Mouse (Mus musculus): ENCODE results near the gene Pard3b. TPM values are rescaled to one million over a fixed set of nuclear protein-coding genes. Genes with fewer than 3 reads are reported as not detected.

The Pard3b gene
- total and polyA plus RNA-seq, 3 experiments: 0.30 to 0.75 (median 0.63) TPM

- DNase-seq (ENCODE audit: extremely low read depth): no peak
- H3K79me2 ChIP-seq (replicated peaks; ENCODE audit: control insufficient read depth, extremely low read depth, insufficient read depth, poor library complexity, severe bottlenecking): no peaks in the 10 kb centered on the region
- H3K36me3 ChIP-seq (replicated peaks in 1 of 2; ENCODE audit: control insufficient read depth in 1 of 2, insufficient read depth in 1 of 2, low read length in 1 of 2): no peaks in the 10 kb centered on the region
- TF ChIP-seq CTCF (conservative IDR thresholded peaks at IDR 0.05 in 1 of 2, IDR thresholded peaks at IDR 0.05 in 1 of 2; ENCODE audit: low read depth in 2 of 2, low read length in 2 of 2): no peak
- TF ChIP-seq JUND (conservative IDR thresholded peaks at IDR 0.05; ENCODE audit: low read depth, low read length): no peak
- no peak for TF ChIP-seq UBTF (IDR thresholded peaks at IDR 0.05; ENCODE audit: low read depth, low read length)
- TF ChIP-seq ZMIZ1 (IDR thresholded peaks at IDR 0.05; ENCODE audit: low read depth, low read length): no peak
- no peak for TF ChIP-seq JUN (IDR thresholded peaks at IDR 0.05; ENCODE audit: insufficient read depth, low read depth, low read length)
- no peak for TF ChIP-seq ZKSCAN1 (IDR thresholded peaks at IDR 0.05; ENCODE audit: borderline replicate concordance, low read depth, low read length)
- TF ChIP-seq RCOR1 (conservative IDR thresholded peaks at IDR 0.05; ENCODE audit: low read depth, low read length): no peak
- no peaks in the 10 kb centered on the region for H3K9me3 ChIP-seq (replicated peaks; ENCODE audit: low read length)
- in situ Hi-C loops (cut with MboI; ENCODE audit: low pct_ligation_motif_present, low pct_unique_long_range_greater_than_20kb, low sequenced_read_pairs) (no loop called here), dilution Hi-C loops (cut with MboI; ENCODE audit: extremely low pct_ligation_motif_present, extremely low pct_unique_long_range_greater_than_20kb, low sequenced_read_pairs) (no loop called here)
- no peaks in the 10 kb centered on the region for H3K27me3 ChIP-seq (replicated peaks)
- no peak overlapping the region for H3K9ac ChIP-seq (ENCODE audit: insufficient read depth, low read depth)
- H3K4me1 ChIP-seq (ENCODE audit: control insufficient read depth in 1 of 2, insufficient read depth in 2 of 2): no peaks in the 10 kb centered on the region
- no peak overlapping the region for H3K4me2 ChIP-seq (ENCODE audit: insufficient read depth, low read depth, poor library complexity, severe bottlenecking)
- H3K4me3 ChIP-seq (replicated peaks in 1 of 3; ENCODE audit: low read depth in 2 of 3, low read length in 2 of 3, poor library complexity in 1 of 3): no peak overlapping the region
- H3K27ac ChIP-seq (ENCODE audit: insufficient read depth, low read depth): no peak overlapping the region
These were observed 784.4 kb downstream of the Pard3b start for GRCm38 (mm10) chr1:62422896-62423650.

- Histone ChIP-seq H3K36me3 (replicated peaks in 1 of 2; ENCODE audit: control insufficient read depth in 1 of 2, insufficient read depth in 1 of 2, low read length in 1 of 2) (no peaks in the 10 kb centered on the region), H3K9ac (ENCODE audit: insufficient read depth, low read depth) (no peak overlapping the region), H3K9me3 (replicated peaks; ENCODE audit: low read length) (no peaks in the 10 kb centered on the region), H3K4me1 (ENCODE audit: control insufficient read depth in 1 of 2, insufficient read depth in 2 of 2) (no peaks in the 10 kb centered on the region), H3K4me2 (ENCODE audit: insufficient read depth, low read depth, poor library complexity, severe bottlenecking) (no peak overlapping the region), H3K4me3 (replicated peaks in 1 of 3; ENCODE audit: low read depth in 2 of 3, low read length in 2 of 3, poor library complexity in 1 of 3) (no peak overlapping the region), H3K27ac (ENCODE audit: insufficient read depth, low read depth) (no peak overlapping the region), H3K79me2 (replicated peaks; ENCODE audit: control insufficient read depth, extremely low read depth, insufficient read depth, poor library complexity, severe bottlenecking) (no peaks in the 10 kb centered on the region), H3K27me3 (replicated peaks) (no peaks in the 10 kb centered on the region)
- no peak for TF ChIP-seq TBP (conservative IDR thresholded peaks at IDR 0.05; ENCODE audit: low read depth, low read length)
- no peak for TF ChIP-seq MYC (IDR thresholded peaks at IDR 0.05; ENCODE audit: low read depth, low read length)
- no peak for TF ChIP-seq RCOR1 (conservative IDR thresholded peaks at IDR 0.05; ENCODE audit: low read depth, low read length)
- no peak for DNase-seq (ENCODE audit: extremely low read depth)
- in situ Hi-C loops (cut with MboI; ENCODE audit: low pct_ligation_motif_present, low pct_unique_long_range_greater_than_20kb, low sequenced_read_pairs) (no loop called here), dilution Hi-C loops (cut with MboI; ENCODE audit: extremely low pct_ligation_motif_present, extremely low pct_unique_long_range_greater_than_20kb, low sequenced_read_pairs) (no loop called here)
These were observed 786.7 kb downstream of the Pard3b start for GRCm38 (mm10) chr1:62425369-62425768.

GRCm38 (mm10) chr1:62428736-62429135, 790.1 kb downstream of the Pard3b start:
- dilution Hi-C loops (cut with MboI; ENCODE audit: extremely low pct_ligation_motif_present, extremely low pct_unique_long_range_greater_than_20kb, low sequenced_read_pairs): no loop called here
- no peaks in the 10 kb centered on the region for H3K4me1 ChIP-seq (ENCODE audit: control insufficient read depth in 1 of 2, insufficient read depth in 2 of 2)

More at GRCm38 (mm10) chr1:62428736-62429135, 790.1 kb downstream of the Pard3b start:
- H3K27me3 ChIP-seq (replicated peaks): no peaks in the 10 kb centered on the region
- TF ChIP-seq E2F4 (IDR thresholded peaks at IDR 0.05; ENCODE audit: insufficient replicate concordance, low read depth, low read length): no peak
- no peak for TF ChIP-seq SMC3 (IDR thresholded peaks at IDR 0.05; ENCODE audit: low read depth, low read length)
- no peak for TF ChIP-seq MAZ (IDR thresholded peaks at IDR 0.05; ENCODE audit: low read depth, low read length)
- TF ChIP-seq SIN3A (IDR thresholded peaks at IDR 0.05; ENCODE audit: low read length): no peak
- no peak for TF ChIP-seq CHD1 (IDR thresholded peaks at IDR 0.05; ENCODE audit: low read depth, low read length)
- no peak for TF ChIP-seq USF2 (conservative IDR thresholded peaks at IDR 0.05; ENCODE audit: low read depth, low read length)
- no peak for TF ChIP-seq MAFK (IDR thresholded peaks at IDR 0.05; ENCODE audit: insufficient replicate concordance, low read length)
- TF ChIP-seq CHD2 (IDR thresholded peaks at IDR 0.05; ENCODE audit: low read length): no peak
- TF ChIP-seq HCFC1 (IDR thresholded peaks at IDR 0.05; ENCODE audit: low read depth, low read length): no peak
- TF ChIP-seq PAX5 (IDR thresholded peaks at IDR 0.05; ENCODE audit: low read length): no peak
- no peak for TF ChIP-seq EP300 (IDR thresholded peaks at IDR 0.05; ENCODE audit: low read length)
- no peak for TF ChIP-seq ZMIZ1 (IDR thresholded peaks at IDR 0.05; ENCODE audit: low read depth, low read length)
- TF ChIP-seq TCF12 (IDR thresholded peaks at IDR 0.05; ENCODE audit: low read depth, low read length): no peak
- no peak for TF ChIP-seq ZKSCAN1 (IDR thresholded peaks at IDR 0.05; ENCODE audit: borderline replicate concordance, low read depth, low read length)
- TF ChIP-seq ZNF384 (IDR thresholded peaks at IDR 0.05; ENCODE audit: low read depth, low read length): no peak
- TF ChIP-seq MAX (IDR thresholded peaks at IDR 0.05; ENCODE audit: low read length): no peak
- DNase-seq (ENCODE audit: extremely low read depth): no peak
- H3K4me2 ChIP-seq (ENCODE audit: insufficient read depth, low read depth, poor library complexity, severe bottlenecking): no peak overlapping the region
- no peaks in the 10 kb centered on the region for H3K79me2 ChIP-seq (replicated peaks; ENCODE audit: control insufficient read depth, extremely low read depth, insufficient read depth, poor library complexity, severe bottlenecking)
- no peaks in the 10 kb centered on the region for H3K36me3 ChIP-seq (replicated peaks in 1 of 2; ENCODE audit: control insufficient read depth in 1 of 2, insufficient read depth in 1 of 2, low read length in 1 of 2)
- no peak overlapping the region for H3K9ac ChIP-seq (ENCODE audit: insufficient read depth, low read depth)
- H3K27ac ChIP-seq (ENCODE audit: insufficient read depth, low read depth): no peak overlapping the region
- in situ Hi-C loops (cut with MboI; ENCODE audit: low pct_ligation_motif_present, low pct_unique_long_range_greater_than_20kb, low sequenced_read_pairs): no loop called here
- H3K9me3 ChIP-seq (replicated peaks; ENCODE audit: low read length): no peaks in the 10 kb centered on the region
- H3K4me3 ChIP-seq (replicated peaks in 1 of 3; ENCODE audit: low read depth in 2 of 3, low read length in 2 of 3, poor library complexity in 1 of 3): no peak overlapping the region
